Mouse (Mus musculus) stomach, postnatal 0 days (tissue): ENCODE results near the gene Serinc5.

ENCODE experiments used
- CTCF ChIP-seq: IDR thresholded peaks from 2 replicates; pipeline ENCODE4 v1.5.1; 2016; ENCODE audit warnings: antibody characterized with exemption, low read depth, mild to moderate bottlenecking, moderate library complexity
- EP300 ChIP-seq: optimal IDR thresholded peaks from 2 replicates; pipeline ENCODE3; 2016; ENCODE audit warnings: antibody characterized with exemption

- no peak for TF ChIP-seq CTCF
- TF ChIP-seq EP300 = no peak
These were observed 132.0 kb downstream of the Serinc5 start for GRCm38 (mm10) chr13:92742886-92743285.
